Mouse (Mus musculus) fibroblast of lung, adult 2 months (primary cell): ENCODE results near the gene Cps1.

ENCODE experiments used
- DNase-seq: peaks from one replicate; pipeline ENCODE4 v3.0.0-alpha.2; 2011; ENCODE audit warnings: low read depth

Gene Cps1

DNA sequence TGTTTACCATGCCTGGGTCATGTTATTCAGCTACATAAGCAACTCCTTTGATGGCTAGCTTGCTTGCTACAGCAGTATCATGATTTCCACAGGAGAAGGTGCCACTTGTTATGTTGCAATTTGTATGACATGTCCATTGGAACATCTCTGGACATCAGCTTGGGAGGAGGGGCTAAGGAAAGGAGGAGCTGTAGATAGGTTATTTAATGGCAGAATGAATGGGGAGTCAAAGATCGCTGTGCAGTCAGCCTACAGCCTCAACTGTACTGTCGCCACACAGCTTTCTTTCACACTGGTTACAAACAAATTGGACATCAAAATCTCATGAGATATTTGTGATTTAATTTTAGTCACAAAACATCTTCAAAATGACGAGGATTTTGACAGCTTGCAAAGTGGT is at the start of gene Cps1:
Gene Cps1, plus strand, starts transcription at position 230 of the 400 bp plus-strand sequence.
- no peak for DNase-seq

DNA sequence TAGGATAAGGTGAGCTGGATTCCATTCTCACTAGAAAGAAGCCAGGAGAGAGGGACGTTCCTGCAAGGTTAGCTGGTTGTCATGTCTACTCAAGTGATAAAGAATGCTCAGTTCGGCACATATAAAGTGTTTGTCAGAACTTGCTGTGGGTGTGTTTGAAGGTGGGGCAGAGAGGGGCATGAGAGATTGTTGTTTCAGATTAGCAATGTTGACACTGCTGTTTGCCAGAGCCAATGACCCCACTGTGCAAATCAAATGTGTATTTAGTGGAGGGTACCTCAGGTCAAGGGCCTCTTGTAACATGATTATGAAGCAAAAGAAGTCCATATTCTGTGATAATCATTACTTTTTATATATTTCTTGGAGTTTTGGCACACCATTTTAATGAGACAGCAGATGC is 45.1 kb upstream of the Cps1 start:
- no peak for DNase-seq

DNA sequence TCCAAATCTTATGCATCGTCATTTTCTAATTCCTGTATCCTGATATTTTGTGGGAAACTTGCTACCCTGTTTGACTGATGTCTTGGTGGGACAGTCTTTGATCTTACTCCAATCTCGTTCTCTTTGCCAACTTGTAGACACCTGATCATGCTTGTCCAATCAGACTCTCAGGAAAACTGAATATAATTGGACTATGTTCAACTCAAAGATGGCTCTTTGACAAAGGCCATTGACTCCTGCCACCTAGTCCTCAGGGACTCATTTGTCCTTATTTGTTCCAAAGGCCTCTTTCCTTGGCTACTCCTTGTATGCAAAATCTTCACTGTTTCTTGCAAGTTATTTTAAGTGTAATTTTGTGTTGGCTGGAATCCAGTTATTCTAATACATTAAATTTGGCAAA is 44.2 kb upstream of the Cps1 start:
- DNase-seq: no peak

DNA sequence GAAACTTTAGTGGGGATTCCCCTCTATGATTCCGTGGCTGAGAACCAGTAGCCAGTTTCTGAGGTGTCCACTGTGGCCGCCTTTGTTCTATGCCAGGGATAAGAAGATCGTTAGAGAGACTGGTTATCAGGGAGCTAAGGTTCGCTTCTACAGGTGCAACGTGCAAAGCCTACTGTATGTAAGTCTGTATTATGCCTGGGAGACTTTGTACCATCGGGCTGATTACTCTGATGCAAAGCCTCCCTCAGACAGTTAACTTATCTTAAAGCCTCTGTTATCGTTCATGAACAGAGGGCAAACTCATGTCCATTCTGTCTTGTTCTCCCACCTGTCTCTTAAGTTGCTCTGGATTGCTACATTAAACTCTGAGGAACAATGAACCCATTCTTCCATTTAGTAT is 43.7 kb upstream of the Cps1 start:
- no peak for DNase-seq

DNA sequence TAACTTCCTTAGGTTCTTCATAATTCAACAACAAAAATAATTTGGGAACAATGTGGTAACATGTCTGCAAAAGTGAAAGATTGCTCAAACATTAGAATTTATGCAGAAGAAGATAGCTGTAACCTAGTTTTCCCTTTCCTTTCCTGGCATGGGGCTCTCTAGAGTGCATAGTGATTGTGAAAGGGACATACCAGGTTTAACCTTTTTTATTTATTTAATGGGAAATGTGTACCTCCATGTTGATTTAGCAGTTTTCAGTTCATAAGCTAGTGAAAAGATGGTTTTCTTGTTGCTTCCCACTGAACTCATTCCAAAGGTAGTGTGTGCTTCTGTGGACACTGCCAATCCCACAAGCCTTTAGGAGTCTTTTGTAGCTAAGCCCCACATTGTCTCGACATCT is 30.4 kb upstream of the Cps1 start:
- DNase-seq: no peak

DNA sequence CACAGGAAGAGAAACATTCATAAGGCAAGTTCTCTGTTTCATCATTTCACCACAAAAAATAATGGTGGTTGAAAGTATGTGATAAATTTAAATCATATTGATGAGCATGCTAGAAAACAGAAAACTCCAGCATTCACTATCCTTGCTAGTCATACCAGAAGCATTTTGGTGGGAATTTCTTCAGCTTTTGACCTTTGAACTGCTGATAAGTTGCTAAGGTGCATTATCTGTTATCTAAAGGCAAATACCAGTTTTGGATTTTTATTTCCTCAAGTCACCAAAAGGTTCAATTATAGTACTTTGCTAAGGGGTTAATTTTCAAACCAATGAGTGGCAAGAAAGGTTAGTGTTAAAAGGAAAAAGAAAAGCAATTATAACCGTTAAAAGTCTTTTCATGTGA is 23.6 kb upstream of the Cps1 start:
- no peak for DNase-seq

DNA sequence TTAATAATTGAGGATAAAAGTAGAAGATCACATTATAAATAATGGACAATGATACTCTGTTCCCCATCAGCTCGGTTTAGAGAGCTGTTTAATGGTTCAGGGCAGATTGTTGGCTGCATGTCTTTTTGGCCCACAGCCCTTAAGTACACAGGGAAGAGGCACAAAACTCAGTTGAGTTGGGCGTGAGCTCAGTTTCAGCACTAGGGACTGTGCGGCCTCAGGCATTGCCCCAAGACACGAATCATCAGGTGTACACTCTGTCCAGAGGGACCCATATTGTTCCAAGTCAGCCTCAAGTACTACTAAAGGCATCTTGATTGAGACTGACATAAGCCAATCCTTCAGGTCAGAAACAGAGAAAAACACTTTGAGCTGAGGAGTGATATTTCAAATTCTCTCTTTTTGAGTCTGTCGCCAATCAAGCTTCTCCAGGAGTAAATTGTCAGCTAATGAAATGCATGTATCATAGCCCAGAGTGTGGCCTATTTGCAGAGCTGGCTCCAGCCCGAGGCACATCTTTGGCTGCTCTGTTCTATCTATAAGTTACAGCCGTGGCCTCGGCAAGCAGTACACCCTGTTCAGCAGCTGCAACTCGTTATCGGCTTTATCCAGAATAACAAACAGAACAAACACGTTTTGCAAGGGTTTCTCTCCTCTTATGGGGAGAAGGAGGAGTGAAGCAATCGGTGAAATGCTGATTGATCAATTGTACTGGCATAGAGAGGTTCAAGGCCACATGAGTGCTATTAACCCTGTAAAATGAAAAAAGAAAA is 19.2 kb upstream of the Cps1 start:
- no peak for DNase-seq

DNA sequence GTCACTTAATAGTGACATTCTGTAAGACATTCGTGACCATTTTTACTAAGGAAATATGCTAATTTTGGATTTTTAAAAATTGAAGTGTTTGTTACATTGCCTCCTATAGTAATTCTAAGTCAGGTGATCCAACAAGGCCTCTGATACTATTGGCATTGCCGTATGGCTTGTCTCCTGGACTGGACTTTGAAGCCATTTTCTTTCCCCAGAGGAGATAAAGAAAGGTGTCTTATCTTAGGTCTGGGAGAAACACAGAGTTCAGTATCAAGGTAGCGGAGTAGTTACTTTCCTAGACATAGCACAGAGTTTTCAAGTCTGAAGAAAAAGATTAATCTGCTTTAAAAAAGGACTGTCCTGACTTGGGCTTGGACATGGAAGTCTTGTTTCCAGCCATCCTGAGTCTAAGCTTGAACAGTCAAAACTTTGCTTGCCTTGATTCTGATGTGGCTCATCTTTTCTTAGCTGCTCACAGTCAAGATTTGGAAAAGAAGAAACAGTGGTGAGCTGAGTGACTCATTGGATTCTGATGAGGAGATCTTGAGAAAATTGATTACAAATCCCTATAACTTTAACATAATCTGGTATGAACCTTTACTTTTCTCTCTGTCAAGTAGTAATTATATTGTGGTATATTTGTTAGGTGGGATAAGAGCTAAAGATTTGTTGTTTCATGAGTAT is 11.1 kb upstream of the Cps1 start:
- no peak for DNase-seq

DNA sequence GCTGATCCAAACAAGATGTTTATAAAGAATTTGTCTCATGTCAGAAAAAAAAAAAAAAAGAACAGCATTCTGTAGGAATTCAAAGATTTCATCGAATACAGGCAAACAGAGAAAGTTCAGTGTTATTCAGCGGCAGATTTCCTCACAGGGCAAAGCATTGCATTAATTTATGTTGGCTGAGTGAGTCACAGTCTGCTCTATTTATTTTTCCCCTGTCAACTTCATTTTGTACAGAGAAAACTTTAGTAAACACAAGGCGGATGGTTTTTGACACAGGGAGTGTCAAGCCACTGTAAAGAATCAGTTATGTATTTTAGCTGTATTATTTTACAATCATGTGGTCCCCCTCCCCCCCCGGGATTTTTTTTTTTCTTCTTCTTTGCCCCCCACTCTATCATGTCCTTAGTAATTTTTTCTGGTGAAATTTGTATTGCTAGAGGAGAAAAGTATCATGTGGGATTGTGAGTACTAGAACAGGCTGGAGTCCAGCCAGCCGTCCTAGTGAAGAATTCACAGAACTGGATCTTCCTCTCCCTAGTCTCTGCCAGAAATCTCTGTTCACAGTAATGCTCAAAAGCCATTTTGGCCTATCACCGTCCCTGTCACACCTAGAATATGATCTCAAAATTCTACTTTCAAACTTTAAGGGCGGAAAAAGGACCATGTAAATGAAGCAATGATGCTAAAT is 9.3 kb upstream of the Cps1 start:
- DNase-seq: peak; percentile 32

DNA sequence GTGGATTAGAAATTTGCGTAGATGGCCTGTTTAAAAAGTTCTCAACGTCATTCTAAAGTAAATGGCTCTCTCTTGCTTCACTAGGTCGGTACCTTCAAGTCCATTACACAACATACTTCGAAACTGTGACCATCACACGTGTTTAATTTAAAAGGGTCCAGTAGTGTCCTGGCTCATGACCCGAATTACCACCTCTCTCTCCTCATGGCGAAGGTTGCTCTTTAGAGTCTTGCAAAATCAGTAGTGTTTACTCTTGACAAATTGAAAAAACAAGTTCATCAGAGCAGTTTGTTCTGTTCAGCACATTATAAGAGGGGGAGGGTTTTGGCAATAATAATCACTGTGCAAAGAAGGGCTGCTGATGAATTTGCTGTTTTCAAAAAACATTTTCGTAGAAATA is 6.3 kb upstream of the Cps1 start:
- no peak for DNase-seq

DNA sequence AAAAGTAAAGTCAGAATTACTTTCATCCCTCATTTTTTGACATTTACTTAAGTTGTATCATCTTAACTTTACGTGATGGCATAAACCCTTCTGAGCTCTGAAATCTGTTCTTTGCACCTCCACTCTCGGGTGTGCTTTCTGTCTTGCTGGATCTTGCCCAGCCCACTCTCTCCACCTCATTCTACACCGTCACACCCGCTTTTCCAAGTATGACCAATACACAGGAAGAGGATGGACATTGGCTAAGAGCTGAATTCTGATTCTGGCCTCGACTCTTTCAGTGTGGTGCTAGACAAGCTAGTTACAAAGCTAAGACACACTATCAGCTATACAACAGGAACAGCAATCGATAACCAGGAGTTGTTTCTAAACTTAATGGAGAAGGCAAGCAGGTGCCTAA is 5.0 kb upstream of the Cps1 start:
- no peak for DNase-seq

DNA sequence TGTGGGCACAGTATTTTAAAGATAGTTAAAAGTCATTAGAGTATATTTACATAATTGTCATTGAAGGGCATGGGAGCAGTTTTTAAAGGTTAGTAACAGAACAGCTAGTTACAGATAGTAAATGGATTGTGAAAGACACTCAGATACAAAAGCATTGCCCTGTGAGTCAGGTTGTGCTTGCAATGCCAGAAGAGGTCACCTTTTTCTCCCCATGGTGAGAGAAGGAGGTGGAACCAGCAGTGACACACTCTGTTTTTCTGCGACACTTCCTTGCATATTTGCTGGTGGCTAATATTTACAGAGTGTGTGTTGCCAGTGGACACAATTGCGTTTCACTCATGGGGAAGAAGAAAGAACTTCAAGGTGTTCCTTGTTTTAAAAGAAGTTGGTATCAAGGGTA is 2.6 kb downstream of the Cps1 start:
- no peak for DNase-seq

DNA sequence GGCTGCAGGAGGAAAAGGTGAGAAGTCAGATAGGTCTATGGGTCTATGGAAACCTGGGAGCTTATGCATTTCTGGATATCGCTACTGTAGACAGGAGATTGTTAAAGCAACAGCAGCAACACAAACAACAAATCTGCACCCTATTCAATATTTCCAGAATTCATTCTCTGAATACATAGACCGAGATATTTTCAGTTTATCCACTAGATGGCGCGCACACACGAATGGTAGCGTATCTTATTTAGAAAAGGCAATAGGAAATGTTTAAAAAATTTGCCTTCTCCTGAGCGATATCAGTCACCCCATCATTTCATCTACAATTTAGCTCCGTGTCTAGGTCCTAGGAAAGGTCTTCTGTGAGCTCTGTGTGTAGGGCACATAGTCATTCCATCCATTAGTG is 21.1 kb downstream of the Cps1 start:
- peak; percentile 6 for DNase-seq

DNA sequence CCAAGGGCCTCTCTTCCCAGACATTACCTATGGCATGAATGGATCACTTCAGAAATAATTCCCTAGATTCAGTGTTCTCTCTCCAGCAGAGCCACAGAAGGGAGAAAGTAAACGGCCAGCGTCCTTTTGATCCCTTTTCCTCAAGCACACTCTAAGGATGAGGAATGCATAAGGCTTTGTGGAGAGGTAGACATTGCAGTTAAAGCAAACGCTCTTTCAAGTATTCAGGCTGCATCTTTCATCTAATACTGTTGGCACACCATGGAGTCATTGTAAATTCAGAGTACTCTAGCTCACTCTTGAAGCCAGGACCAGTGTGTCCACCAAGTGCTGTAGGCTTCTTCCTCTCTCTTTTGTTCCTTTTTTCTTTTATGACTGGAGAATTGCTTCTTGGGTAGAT is 28.4 kb downstream of the Cps1 start:
- DNase-seq: no peak

DNA sequence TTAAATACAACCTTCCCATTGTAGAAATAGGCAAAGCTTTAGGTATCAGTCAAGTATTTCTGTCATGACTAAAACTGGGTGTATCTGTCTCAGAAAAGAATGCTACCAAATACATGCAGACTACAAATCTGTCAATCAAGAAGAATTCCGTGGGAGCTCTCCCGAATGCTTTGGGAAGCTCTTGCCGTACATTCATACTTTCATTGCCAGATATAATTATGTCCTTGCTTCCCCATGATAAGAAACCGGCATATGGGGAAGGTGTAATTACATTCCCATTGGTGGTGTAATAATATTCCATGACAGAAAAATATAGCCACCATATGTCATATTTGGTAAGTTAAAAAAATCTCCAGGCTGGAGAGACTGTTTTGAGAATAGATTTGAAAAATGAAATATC is 44.5 kb downstream of the Cps1 start:
- DNase-seq: no peak

DNA sequence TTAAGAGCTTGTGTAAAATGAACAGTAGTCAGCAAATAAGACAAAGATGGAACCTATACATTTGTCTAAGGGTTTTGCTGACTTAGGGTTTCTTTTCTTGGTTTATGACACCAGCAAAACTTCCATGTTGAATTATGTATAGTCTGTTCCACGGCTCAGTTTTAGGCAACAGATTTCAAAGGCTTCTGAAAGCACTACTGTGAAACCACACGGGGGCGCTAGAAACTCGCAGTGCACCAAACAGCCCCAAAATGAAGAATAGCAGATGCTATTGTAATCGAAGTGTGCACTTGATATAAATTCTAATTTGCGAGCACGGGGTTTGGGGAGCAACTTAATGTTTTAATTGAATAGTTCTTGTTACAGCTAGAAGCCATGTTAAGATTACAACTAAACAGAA is 58.3 kb downstream of the Cps1 start:
- DNase-seq: no peak

DNA sequence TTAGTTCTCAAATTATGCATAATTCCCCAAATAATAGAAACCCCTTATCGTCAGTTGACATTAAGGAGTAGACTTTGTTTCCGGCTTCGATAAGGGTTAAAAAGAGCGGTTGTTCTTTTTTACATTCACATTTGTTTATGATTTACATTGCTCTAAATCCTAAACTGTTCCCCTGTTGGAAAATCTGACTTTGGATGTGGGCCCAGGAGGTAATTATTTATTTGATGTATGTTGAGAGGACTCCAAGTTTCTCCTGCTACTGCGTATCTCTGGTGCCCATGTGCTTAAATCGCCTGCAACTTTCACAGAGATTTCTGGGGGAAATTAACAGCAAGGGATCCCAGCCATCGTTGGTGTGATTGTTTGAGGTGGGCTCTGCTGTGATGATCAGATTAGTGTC is 59.4 kb downstream of the Cps1 start:
- DNase-seq: no peak

DNA sequence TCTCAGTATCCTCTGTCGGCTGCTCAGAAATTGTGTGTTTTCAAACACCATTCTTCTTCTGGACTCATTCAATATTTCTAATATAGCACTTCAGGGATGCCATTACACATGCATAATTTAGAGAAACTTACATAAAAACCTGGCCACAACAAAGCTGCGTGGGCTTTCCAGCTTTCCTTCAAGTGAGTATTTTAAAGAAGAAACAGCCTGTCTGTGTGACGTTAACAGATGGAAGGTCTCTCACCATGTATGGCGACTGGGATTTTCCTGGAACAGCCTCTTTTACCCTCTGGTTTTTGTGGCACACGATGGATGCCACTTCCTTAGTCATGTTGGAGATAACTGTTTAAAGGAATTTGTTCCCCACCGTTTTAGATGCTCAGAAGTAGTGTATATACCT is 60.7 kb downstream of the Cps1 start:
- DNase-seq: no peak

DNA sequence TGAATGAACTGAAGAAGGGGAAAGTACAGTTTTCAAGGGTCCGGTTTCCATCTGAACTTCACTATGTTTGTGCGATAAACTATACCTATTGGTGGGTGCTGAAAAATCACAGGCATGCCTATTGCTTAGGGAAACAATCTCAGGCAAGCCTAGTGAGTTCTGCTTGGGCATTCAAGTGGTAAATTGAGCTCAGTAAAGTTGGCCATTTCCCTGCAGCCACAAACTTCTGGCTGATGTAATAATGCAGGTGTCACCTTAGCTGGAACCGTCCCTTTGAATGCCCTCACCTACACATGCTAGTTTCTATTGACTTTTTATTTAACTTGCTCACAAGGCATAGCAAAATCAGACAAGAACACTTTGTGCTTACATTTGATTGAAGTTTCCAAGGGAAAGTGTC is 61.3 kb downstream of the Cps1 start:
- no peak for DNase-seq

DNA sequence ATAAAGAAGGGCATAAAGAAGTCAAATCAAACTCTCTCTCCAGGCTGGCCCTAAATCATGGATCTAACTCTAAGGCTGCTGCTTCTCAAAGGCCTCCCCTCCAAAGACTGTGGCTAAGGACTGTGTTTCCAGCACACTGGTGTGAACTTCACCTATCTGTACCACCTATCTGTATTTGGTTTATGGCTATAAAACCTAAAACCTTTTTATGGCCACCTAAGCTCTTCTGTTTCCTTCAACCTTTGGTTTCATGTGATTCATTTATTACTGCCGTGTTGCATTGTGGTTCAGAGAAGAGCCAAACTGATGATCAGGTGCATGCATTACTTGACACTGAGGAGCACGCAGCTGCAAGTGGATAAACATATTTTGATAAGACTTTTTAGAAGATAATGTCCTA is 74.5 kb downstream of the Cps1 start:
- no peak for DNase-seq

DNA sequence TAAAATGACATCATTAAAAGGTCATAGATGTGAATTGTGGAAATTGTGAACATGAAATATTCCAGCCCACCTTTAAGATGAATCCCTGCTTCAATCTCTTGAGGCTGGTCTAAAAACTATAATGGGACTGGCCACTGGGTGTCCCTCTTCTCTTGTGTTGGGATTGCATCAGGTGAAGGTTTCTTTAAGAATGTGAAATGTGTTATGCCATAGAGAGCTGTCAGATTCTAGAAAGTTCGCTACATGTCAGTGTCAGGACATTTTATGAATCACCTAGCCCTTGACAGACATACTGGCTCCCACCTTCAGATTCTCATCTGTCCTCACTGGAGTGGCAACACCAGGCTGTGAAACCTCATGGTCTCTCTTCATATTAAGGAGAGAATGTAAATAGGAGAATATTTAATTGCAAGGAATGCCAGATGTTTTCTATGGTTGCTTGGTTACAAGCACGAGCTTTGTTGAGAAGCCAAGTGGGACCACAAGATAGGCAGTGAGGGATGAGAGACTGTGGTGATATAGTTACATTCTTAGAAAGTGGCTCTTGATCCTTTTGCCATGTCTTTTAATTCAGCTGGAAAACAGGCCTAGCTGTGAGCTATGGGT is 95.6 kb downstream of the Cps1 start:
- no peak for DNase-seq

DNA sequence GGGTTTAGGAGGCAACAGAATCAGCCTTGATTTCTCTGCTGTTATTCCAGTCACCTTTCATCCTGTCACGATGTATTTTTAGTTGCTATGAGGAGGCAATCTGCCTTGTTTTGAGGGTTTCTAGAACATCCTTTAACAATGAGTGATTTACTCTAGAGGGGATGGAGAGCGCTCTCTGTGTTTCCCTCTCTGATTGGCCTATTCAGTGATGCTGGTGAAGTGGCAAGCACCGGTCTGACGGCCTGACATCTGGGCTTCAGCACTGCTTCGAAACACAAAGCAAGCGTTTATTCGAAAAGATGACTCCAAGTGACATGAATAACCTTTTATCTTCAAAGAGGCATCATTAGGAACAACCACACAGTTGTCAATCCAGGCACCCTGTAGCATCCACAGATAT is 100.8 kb downstream of the Cps1 start:
- DNase-seq: no peak

DNA sequence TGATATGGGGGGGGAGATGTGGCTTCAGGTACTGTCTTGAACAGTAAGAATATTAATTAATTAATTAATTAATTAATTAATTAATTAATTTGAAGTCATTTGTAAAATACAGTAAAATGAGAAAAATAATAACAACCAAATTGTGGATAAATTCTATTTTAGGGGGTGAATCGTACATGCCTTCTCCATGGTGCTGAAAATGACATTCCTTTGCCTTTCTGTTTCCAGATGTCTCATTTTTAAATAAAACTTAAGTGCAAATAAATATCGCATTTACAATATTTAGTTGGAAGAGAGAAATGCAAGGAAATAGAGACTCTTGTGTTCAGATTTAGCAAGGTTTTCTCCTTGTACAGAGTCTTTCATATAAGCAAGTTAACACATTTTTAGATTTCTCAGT is 112.0 kb downstream of the Cps1 start:
- DNase-seq: no peak
